Mouse (Mus musculus) olfactory bulb, adult 2 months (tissue): ENCODE measurements around the gene Fktn.

ENCODE experiments used
- CTCF ChIP-seq: fragments of 200-500 bp; IDR thresholded peaks from 2 replicates; pipeline ENCODE4 v1.5.1; 2012; ENCODE audit warnings: low read depth, mild to moderate bottlenecking, low read length, moderate library complexity; ENCODE audit not compliant: insufficient read depth
- POLR2A ChIP-seq: fragments of 200-500 bp; IDR thresholded peaks from 2 replicates; pipeline ENCODE4 v1.6.1; 2012; ENCODE audit warnings: mild to moderate bottlenecking, low read depth, low read length, moderate library complexity; ENCODE audit not compliant: insufficient read depth

DNA sequence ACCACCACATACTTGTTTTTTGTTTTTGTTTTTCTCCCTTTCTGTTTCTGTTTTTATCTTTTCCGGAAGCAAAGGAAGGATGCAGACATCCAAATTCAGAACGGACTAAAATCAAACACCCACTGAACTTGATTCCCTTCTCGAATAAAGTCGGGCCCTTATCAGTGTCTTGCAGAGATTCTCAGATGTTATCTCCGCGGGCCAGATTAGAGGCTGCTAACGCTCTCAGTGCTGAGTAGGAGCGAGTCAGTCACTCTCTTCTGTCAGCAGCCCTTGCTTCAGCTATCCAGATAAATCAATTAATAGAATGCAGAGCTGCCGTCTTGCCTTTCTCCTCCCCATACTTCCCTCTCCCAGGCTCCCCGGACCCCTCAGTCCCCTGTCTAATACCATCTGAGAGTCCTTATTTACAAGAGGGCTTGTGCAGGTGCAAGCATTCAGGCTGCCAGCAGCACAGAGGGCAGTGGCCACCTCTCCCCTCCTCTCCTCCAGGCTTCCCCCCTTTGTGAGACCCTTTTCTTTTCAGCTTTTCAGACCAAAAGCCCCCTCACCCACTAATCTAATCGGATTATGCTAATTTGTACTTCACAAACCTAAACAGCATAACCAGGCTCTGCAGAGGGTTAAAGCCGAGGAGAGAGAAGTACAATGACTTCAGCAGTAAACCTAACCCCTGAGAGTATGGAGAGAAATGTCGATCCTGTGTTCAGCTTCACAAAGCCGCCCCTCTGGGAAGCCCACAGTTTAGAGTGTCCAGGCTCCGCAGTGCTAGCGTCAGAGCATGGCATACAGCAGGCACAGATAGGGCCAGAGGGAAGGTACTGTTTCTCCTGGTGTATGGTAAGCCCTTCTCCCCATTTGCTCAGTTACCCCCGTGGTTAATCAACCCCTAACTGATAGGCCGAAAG lies 83.3 kb downstream of the Fktn start:
- TF ChIP-seq POLR2A (no peak), CTCF (no peak)
